Mouse (Mus musculus) frontal cortex, adult 2 months (tissue): ENCODE results near the gene Fdxr. TPM values are rescaled to one million over a fixed set of nuclear protein-coding genes. Genes with fewer than 3 reads are reported as not detected.

ENCODE experiments used
- DNase-seq, 2 experiments: peaks; one replicate each; pipeline ENCODE4 v3.0.0; 2022; ENCODE audit warnings: low spot score in 1 of 2; ENCODE audit errors: extremely low spot score in 1 of 2
- polyA plus RNA-seq: library from polyadenylated mRNA; depleted of rRNA; stranded (reverse); fragments of >200 nt; gene quantifications from 2 replicates; pipeline ENCODE4 v1.2.3, GENCODE M21; 2012; rRNA removed

Gene Fdxr
- polyA plus RNA-seq, 1 experiment, result 34.4 TPM

DNA sequence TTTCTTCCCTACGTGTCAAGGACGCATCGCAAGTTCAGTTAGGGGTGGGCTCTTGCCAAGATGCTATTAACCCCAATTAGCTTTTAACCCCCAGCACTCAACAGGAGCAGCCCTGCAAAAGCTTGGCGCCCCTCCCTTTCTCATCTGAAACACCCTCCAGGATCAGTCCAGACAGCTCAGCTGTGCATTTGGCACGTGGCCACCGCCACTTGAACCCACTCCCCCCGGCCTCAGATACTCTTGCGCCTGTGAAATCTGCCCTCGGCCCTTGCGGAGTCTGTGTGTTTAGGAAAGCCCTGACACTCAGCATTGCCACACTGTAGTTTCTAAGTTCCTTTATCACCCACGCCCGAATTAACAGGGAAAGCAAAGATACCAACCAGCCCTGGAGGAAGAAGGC is 54.8 kb downstream of the Fdxr start:
- DNase-seq, result no peak

DNA sequence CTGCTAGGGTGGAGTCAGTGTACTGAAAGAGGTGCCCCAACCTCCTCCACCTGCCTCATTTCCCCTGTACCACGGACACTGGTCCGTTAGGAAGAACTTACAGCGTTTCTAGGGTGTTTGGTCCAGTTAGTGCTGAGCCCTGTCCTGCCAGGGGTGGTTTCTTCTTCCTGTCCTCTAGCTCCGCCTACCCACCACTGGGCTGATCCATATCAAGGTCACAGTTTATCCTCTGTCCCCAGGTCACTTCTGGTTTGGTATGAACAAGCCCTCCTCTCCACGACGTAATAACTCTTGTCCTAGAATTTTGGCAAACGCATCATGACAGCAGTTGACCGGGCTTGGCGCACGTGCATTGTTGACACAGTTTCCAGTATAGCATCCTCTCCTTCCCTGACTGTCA is 57.2 kb downstream of the Fdxr start:
- DNase-seq, result no peak

DNA sequence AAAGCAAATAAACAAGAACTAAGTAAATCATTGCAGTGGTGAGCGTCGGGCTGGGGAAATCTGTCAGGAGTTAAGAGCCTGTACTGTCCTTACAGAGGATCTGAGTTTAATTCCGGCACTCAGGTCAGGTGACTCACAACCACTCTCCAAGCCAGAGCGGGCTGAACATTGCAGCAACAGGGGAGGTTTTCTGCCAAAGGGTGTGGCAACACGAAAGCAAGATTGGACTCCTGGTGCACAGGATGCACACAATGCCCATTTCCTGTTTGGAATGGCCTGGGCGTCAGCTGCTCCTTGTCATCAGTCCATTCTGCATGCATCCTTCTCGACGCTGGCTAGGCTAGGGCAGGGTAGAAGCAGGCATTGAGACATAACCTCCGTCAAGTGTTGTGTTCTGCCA is 57.6 kb downstream of the Fdxr start:
- no peak for DNase-seq

Other genes with a start within 250 kb of the Fdxr start
- gene Cd300ld5, start 239.3 kb downstream of the Fdxr start, polyA plus RNA-seq, result 0.86 TPM in 1 of 2 replicates, not detected in the other
- 0.68 and 0.86 TPM in 2 replicates for gene Cd300ld3, start 228.6 kb downstream of the Fdxr start, polyA plus RNA-seq
- gene Cd300e, start 214.9 kb downstream of the Fdxr start, polyA plus RNA-seq, result 0.06 and 0.22 TPM in 2 replicates
- 22.7 and 25.3 TPM in 2 replicates for gene Rab37, start 185.6 kb downstream of the Fdxr start, polyA plus RNA-seq
- 0.12 and 0.29 TPM in 2 replicates for gene Cd300lf, start 143.1 kb downstream of the Fdxr start, polyA plus RNA-seq
- 85.4 and 93.7 TPM in 2 replicates for gene Slc9a3r1, start 113.7 kb downstream of the Fdxr start, polyA plus RNA-seq
- 10.2 and 10.4 TPM in 2 replicates for gene Tmem104, start 89.6 kb downstream of the Fdxr start, polyA plus RNA-seq
- 36.2 and 36.9 TPM in 2 replicates for gene Nat9, start 89.2 kb downstream of the Fdxr start, polyA plus RNA-seq
- 55.1 and 55.6 TPM in 2 replicates for gene Grin2c, start 9.8 kb downstream of the Fdxr start, polyA plus RNA-seq
- gene Fads6, start 20.6 kb upstream of the Fdxr start, polyA plus RNA-seq, result 13.2 and 13.9 TPM in 2 replicates
- 14.6 and 19.2 TPM in 2 replicates for gene Otop2, start 30.1 kb upstream of the Fdxr start, polyA plus RNA-seq
- 7.8 and 8.6 TPM in 2 replicates for gene Ush1g, start 45.0 kb upstream of the Fdxr start, polyA plus RNA-seq
- gene Otop3, start 57.7 kb upstream of the Fdxr start, polyA plus RNA-seq, result 0.30 and 0.34 TPM in 2 replicates
- gene Hid1, start 90.7 kb upstream of the Fdxr start, polyA plus RNA-seq, result 97.9 and 106 TPM in 2 replicates
- 22.7 and 23.1 TPM in 2 replicates for gene Cdr2l, start 104.9 kb upstream of the Fdxr start, polyA plus RNA-seq
- gene Mrpl58, start 126.7 kb upstream of the Fdxr start, polyA plus RNA-seq, result 129 and 134 TPM in 2 replicates
- gene Atp5h, start 142.9 kb upstream of the Fdxr start, polyA plus RNA-seq, result 785 and 842 TPM in 2 replicates
- gene Kctd2, start 143.1 kb upstream of the Fdxr start, polyA plus RNA-seq, result 71.8 and 78.7 TPM in 2 replicates
- gene Trim80, start 163.5 kb upstream of the Fdxr start, polyA plus RNA-seq, result 0.06 and 0.17 TPM in 2 replicates
- 0.06 TPM in 1 of 2 replicates, not detected in the other for gene Slc16a5, start 185.4 kb upstream of the Fdxr start, polyA plus RNA-seq
- 9.9 TPM in 2 replicates for gene Armc7, start 198.6 kb upstream of the Fdxr start, polyA plus RNA-seq
- 73.9 and 74.9 TPM in 2 replicates for gene Nt5c, start 214.8 kb upstream of the Fdxr start, polyA plus RNA-seq
- gene Jpt1, start 237.3 kb upstream of the Fdxr start, polyA plus RNA-seq, result 209 and 216 TPM in 2 replicates